Mouse (Mus musculus) left cerebral cortex, adult 2 months (tissue): ENCODE results near the gene Kpna7. TPM values are rescaled to one million over a fixed set of nuclear protein-coding genes. Genes with fewer than 3 reads are reported as not detected.
A peak's percentile ranks its signal among the peaks of the same experiment; 100 is the strongest.
"Not testable (repeated sequence)": the region's sequence is repeated elsewhere in the genome, so short reads cannot be mapped to it uniquely, and the experiment has no call there.

Source experiments
- DNase-seq, 2 experiments: peaks; one replicate each; pipeline ENCODE4 v3.0.0; 2021 to 2022; ENCODE audit warnings: low spot score in 2 of 2, mixed read lengths in 1 of 2; ENCODE audit errors: extremely low spot score in 1 of 2
- H3K27ac ChIP-seq: fragments of 200-600 bp; 2 replicates; pipeline ENCODE4 v1.8.1; 2022
- H3K4me3 ChIP-seq: fragments of 200-600 bp; 2 replicates; pipeline ENCODE4 v1.8.1; 2022
- CTCF ChIP-seq: fragments of 200-600 bp; IDR thresholded peaks from 2 replicates; pipeline ENCODE4 v1.8.1; 2022; ENCODE audit warnings: antibody characterized with exemption, mild to moderate bottlenecking, moderate library complexity
- intact Hi-C: fragments of 180-260 bp; cut with DNase I; formaldehyde crosslinking; loops from one replicate; pipeline ENCODE4 v1.15.1; 2025
- total RNA-seq, 2 experiments: library from RNA; stranded (reverse); gene quantifications; 2 replicates each; pipeline ENCODE4 v1.2.3; 2021

Kpna7 gene
- total RNA-seq, 2 experiments from 2014 or later: not detected

GRCm38 (mm10) chr5:145098340-145098821 lies 14.6 kb upstream of the Kpna7 start:
- Histone ChIP-seq H3K4me3 (no peak overlapping the region), H3K27ac (no peak overlapping the region)
- no peak for DNase-seq
- intact Hi-C loops: no loop called here
- no peak; the same call in 1 of the 2 replicates for TF ChIP-seq CTCF

- Histone ChIP-seq H3K27ac (no peak overlapping the region), H3K4me3 (no peak overlapping the region)
- intact Hi-C loops: no loop called here
- DNase-seq: no peak
- TF ChIP-seq CTCF: no peak
These were observed 12.4 kb upstream of the Kpna7 start for GRCm38 (mm10) chr5:145096195-145096594.

GRCm38 (mm10) chr5:145089878-145090277 lies 6.0 kb upstream of the Kpna7 start:
- DNase-seq: no peak
- intact Hi-C loops: no loop called here
- no peak overlapping the region for H3K27ac ChIP-seq
- no peak overlapping the region for H3K4me3 ChIP-seq
- TF ChIP-seq CTCF: no peak

GRCm38 (mm10) chr5:145088186-145088585 lies 4.4 kb upstream of the Kpna7 start:
- TF ChIP-seq CTCF: peak; percentile 25; the same call in 1 of the 2 replicates
- DNase-seq: no peak
- Histone ChIP-seq H3K27ac (no peak overlapping the region), H3K4me3 (no peak overlapping the region)
- intact Hi-C loops: no loop called here

GRCm38 (mm10) chr5:145084822-145085221 lies 992 bp upstream of the Kpna7 start:
- H3K4me3 ChIP-seq: peak overlapping the region; percentile 84
- H3K27ac ChIP-seq: no peak overlapping the region
- intact Hi-C loops: no loop called here
- no peak for TF ChIP-seq CTCF
- no peak for DNase-seq

- Histone ChIP-seq H3K27ac (peak overlapping the region; percentile 91), H3K4me3 (peak overlapping the region; percentile 84)
- DNase-seq, intact Hi-C loops: not testable (repeated sequence)
These were observed 629 bp downstream of the Kpna7 start for GRCm38 (mm10) chr5:145083201-145083600.

- H3K4me3 ChIP-seq: no peak overlapping the region
- intact Hi-C loops: no loop called here
- TF ChIP-seq CTCF: no peak
- DNase-seq: no peak
- no peak overlapping the region for H3K27ac ChIP-seq
These were observed 1.8 kb downstream of the Kpna7 start for GRCm38 (mm10) chr5:145081866-145082613.

GRCm38 (mm10) chr5:145075081-145075480 lies 8.7 kb downstream of the Kpna7 start:
- no peak overlapping the region for H3K27ac ChIP-seq
- intact Hi-C loops: no loop called here
- no peak overlapping the region for H3K4me3 ChIP-seq
- no peak for DNase-seq
- no peak for TF ChIP-seq CTCF

- no peak for DNase-seq
- no peak overlapping the region for H3K4me3 ChIP-seq
- intact Hi-C loops: no loop called here
- no peak; the same call in none of the 2 replicates for TF ChIP-seq CTCF
- H3K27ac ChIP-seq: no peak overlapping the region
These were observed 12.5 kb downstream of the Kpna7 start for GRCm38 (mm10) chr5:145071342-145071741.

GRCm38 (mm10) chr5:145069707-145070106 lies 14.1 kb downstream of the Kpna7 start:
- intact Hi-C loops: loop anchor here (5.0 to 10.0 kb wide), 3 partner anchors 52 to 195 kb away; no protein-coding TSS in a partner anchor
- no peak overlapping the region for H3K27ac ChIP-seq
- peak; percentile 93 for TF ChIP-seq CTCF
- no peak overlapping the region for H3K4me3 ChIP-seq
- DNase-seq: peak; percentile 70 to 79

- no peak overlapping the region for H3K27ac ChIP-seq
- no peak for DNase-seq
- intact Hi-C loops: loop anchor here (5.0 to 10.0 kb wide), 3 partner anchors 52 to 194 kb away; no protein-coding TSS in a partner anchor
- no peak for TF ChIP-seq CTCF
- no peak overlapping the region for H3K4me3 ChIP-seq
These were observed 15.0 kb downstream of the Kpna7 start for GRCm38 (mm10) chr5:145068863-145069262.

- no peak overlapping the region for H3K4me3 ChIP-seq
- no peak for TF ChIP-seq CTCF
- intact Hi-C loops: loop anchor here (5.0 to 10.0 kb wide), 3 partner anchors 48 to 190 kb away; no protein-coding TSS in a partner anchor
- no peak for DNase-seq
- no peak overlapping the region for H3K27ac ChIP-seq
These were observed 19.0 kb downstream of the Kpna7 start for GRCm38 (mm10) chr5:145064765-145065340.
